In the genomic region with DNA sequence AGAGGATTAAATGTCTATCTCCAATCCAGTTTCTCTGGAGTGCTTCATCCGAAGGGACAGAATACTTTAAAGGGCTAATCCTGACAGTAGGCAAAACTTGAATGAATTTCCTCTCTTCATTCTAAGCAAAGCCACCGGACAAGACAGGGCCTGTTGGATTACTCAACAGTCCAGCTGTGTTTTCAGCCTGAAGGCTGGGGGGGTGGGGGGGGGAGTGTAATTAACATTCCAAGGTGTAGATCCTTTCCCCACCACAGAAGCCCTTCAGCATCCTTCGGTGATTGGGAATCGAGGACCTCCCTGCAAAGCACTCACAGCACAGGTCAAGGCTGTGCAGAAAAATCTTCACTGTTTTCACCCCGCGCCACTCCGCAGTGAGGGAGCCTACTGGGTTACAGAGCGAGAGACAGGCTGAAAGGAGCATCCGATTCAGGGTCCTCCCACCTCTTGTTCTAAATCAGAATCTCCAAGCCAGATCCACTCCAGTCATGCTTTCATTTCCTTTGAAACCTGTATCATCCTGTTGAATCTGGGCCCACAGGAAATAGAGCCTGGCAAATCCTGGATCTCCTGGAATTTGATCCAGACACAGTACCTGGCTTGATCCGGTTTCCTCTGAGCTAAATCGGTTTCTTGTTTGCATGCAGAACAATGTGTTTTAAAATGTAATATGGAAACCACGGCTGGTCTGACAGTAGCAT, we compare ENCODE assay signal across 17 mouse cellular contexts. TPM values are rescaled to one million over a fixed set of nuclear protein-coding genes. Genes with fewer than 3 reads are reported as not detected.
DNase-seq lines count a peak whose midpoint lies in the region; ATAC-seq and TF ChIP-seq lines count a peak whose summit lies in the region.
"Had no signal": no experiment of that assay in that cellular context is flagged by ENCODE, and none has a peak within 500 bp of the region (broad histone marks: within the 10 kb centered on the region; RNA-seq: fewer than 3 reads in every experiment).

No protein-coding gene starts in this region.

- in situ Hi-C loops in ES-E14 (cut with MboI; ENCODE audit: low sequenced_read_pairs in 2 of 2, unreplicated experiment in 2 of 2): no loop called here

- no peaks in the 10 kb centered on the region for H3K27me3 ChIP-seq in heart, embryonic 15.5 days
- H3K27me3 ChIP-seq in embryonic facial prominence, embryonic 14.5 days (replicated peaks; ENCODE audit: control insufficient read depth, insufficient read depth, low read length): no peaks in the 10 kb centered on the region
- H3K27me3 ChIP-seq: forebrain, embryonic 13.5 days; Patski had no signal

- H3K9ac ChIP-seq in heart, embryonic 15.5 days: no peak overlapping the region
- no peak overlapping the region for H3K9ac ChIP-seq in ES-E14 (ENCODE audit: insufficient read depth, low read depth, low read length, poor library complexity, severe bottlenecking)
- no peak overlapping the region for H3K9ac ChIP-seq in embryonic facial prominence, embryonic 14.5 days (ENCODE audit: low read depth, low read length)
- H3K9ac ChIP-seq: forebrain, embryonic 13.5 days had no signal

- TF ChIP-seq CTCF in layer of hippocampus, adult 2 months (conservative IDR thresholded peaks at IDR 0.05): no peak

- H3K9me3 ChIP-seq in heart, embryonic 15.5 days (replicated peaks): no peaks in the 10 kb centered on the region
- H3K9me3 ChIP-seq in ES-E14 (ENCODE audit: control insufficient read depth, insufficient read depth, low read depth, low read length): no peaks in the 10 kb centered on the region
- no peaks in the 10 kb centered on the region for H3K9me3 ChIP-seq in embryonic facial prominence, embryonic 14.5 days (ENCODE audit: control insufficient read depth, low read length)
- H3K9me3 ChIP-seq: forebrain, embryonic 13.5 days had no signal

- ATAC-seq in heart, embryonic 15.5 days (replicated peaks; ENCODE audit: insufficient number of reproducible peaks, insufficient read depth, low FRiP score, low read depth): no peak
- peak; percentile 53; the same call in 1 of the 2 replicates for ATAC-seq in embryonic facial prominence, embryonic 14.5 days (ENCODE audit: low read depth)
- ATAC-seq: forebrain, embryonic 13.5 days; Patski had no signal

- H3K4me3 ChIP-seq in heart, embryonic 15.5 days: no peak overlapping the region
- no peak overlapping the region for H3K4me3 ChIP-seq in ES-E14 (ENCODE audit: insufficient read depth in 1 of 2, low read depth in 1 of 2, low read length in 2 of 2, poor library complexity in 1 of 2, severe bottlenecking in 1 of 2)
- H3K4me3 ChIP-seq in embryonic facial prominence, embryonic 14.5 days (ENCODE audit: low read depth, low read length): no peak overlapping the region
- H3K4me3 ChIP-seq in layer of hippocampus, adult 2 months: no peak overlapping the region
- H3K4me3 ChIP-seq: forebrain, embryonic 13.5 days had no signal

- H3K27ac ChIP-seq in heart, embryonic 15.5 days: peak overlapping the region; percentile 39; the same call in 1 of the 2 replicates
- H3K27ac ChIP-seq in ES-E14 (ENCODE audit: insufficient read depth, low read depth, low read length, poor library complexity, severe bottlenecking): peak overlapping the region; percentile 34; the same call in 1 of the 2 replicates
- H3K27ac ChIP-seq in embryonic facial prominence, embryonic 14.5 days (replicated peaks; ENCODE audit: low read depth, low read length): peak overlapping the region; percentile 36
- H3K27ac ChIP-seq in layer of hippocampus, adult 2 months: no peak overlapping the region
- H3K27ac ChIP-seq: forebrain, embryonic 13.5 days had no signal

- H3K4me2 ChIP-seq in heart, embryonic 15.5 days: no peak overlapping the region
- peak overlapping the region; percentile 10; the same call in 1 of the 2 replicates for H3K4me2 ChIP-seq in embryonic facial prominence, embryonic 14.5 days (ENCODE audit: low read depth, low read length)
- H3K4me2 ChIP-seq: forebrain, embryonic 13.5 days; midbrain, embryonic 11.5 days had no signal

- H3K4me1 ChIP-seq in heart, embryonic 15.5 days (replicated peaks): peaks cover 4% of the 10 kb centered on the region; the same call in 1 of the 2 replicates
- H3K4me1 ChIP-seq in ES-E14 (ENCODE audit: control insufficient read depth in 2 of 2, insufficient read depth in 2 of 2, low read length in 2 of 2, poor library complexity in 1 of 2): peaks cover 1 to 10% of the 10 kb centered on the region in 2 experiments; a peak in 1 of 4 replicates
- H3K4me1 ChIP-seq in embryonic facial prominence, embryonic 14.5 days (ENCODE audit: control insufficient read depth, insufficient read depth, low read length): peaks cover 9% of the 10 kb centered on the region; the same call in 1 of the 2 replicates
- H3K4me1 ChIP-seq: forebrain, embryonic 13.5 days had no signal

- 58% methylated on average over 12 of the region's 12 CpGs for WGBS in heart, embryonic 15.5 days
- 22% methylated on average over 12 of the region's 12 CpGs for WGBS in embryonic facial prominence, embryonic 14.5 days

- no peak for DNase-seq in heart, postnatal 4 days
- DNase-seq in ES-E14 (ENCODE audit: low read depth, low spot score): peak; percentile 41
- DNase-seq in embryonic facial prominence, embryonic 14.5 days (ENCODE audit: low spot score): peak; percentile 65
- DNase-seq in kidney, postnatal 14 days: peak; percentile 60
- DNase-seq in cerebellum, adult 18-20 months: no peak
- no peak for DNase-seq in urinary bladder, adult 2 months (ENCODE audit: low spot score)
- DNase-seq in layer of hippocampus, adult 2 months (ENCODE audit: low spot score in 2 of 2): no peak
- DNase-seq: adrenal gland, postnatal 10 days; thymus, postnatal 4 days had no signal

- no peaks in the 10 kb centered on the region for H3K36me3 ChIP-seq in heart, embryonic 15.5 days
- no peaks in the 10 kb centered on the region for H3K36me3 ChIP-seq in ES-E14 (ENCODE audit: control insufficient read depth, insufficient read depth, low read length, poor library complexity, severe bottlenecking)
- no peaks in the 10 kb centered on the region for H3K36me3 ChIP-seq in embryonic facial prominence, embryonic 14.5 days (ENCODE audit: control insufficient read depth, insufficient read depth, low read length)

TF ChIP-seq in ES-E14, 5 proteins besides CTCF, POLR2A, EP300 and RAD21:
- TF ChIP-seq MAFK (IDR thresholded peaks at IDR 0.05; ENCODE audit: insufficient read depth, low read depth, low read length): no peak
- no peak for TF ChIP-seq ZC3H11A (IDR thresholded peaks at IDR 0.05; ENCODE audit: borderline replicate concordance, low read depth, low read length)
- TF ChIP-seq CHD2 (IDR thresholded peaks at IDR 0.05; ENCODE audit: low read depth, low read length): no peak
- no peak for TF ChIP-seq HCFC1 (IDR thresholded peaks at IDR 0.05; ENCODE audit: borderline replicate concordance, insufficient read depth, low read length)
- no peak for TF ChIP-seq ZNF384 (IDR thresholded peaks at IDR 0.05; ENCODE audit: low read depth, low read length)

RNA-seq across cellular contexts. Expression of a gene that starts 15.4 kb away (rescaled TPM):
- 3.6 and 3.7 TPM in 2 replicates for polyA plus RNA-seq in heart, embryonic 15.5 days (2015; fragmentation: Nextera tagmentation; extraction: Ambion mirVana)
- 10 to 100 TPM; 43.2 to 44.9 TPM for total RNA-seq in heart, postnatal 4 days (2021)
- 15.3 and 16.7 TPM in 2 replicates for total RNA-seq in ES-E14 (2012; rRNA removed)
- polyA plus RNA-seq in embryonic facial prominence, embryonic 14.5 days (2014; fragmentation: Nextera tagmentation; extraction: Ambion mirVana): 8.8 and 9.2 TPM in 2 replicates
- 16.8 and 19.7 TPM in 2 replicates for polyA plus RNA-seq in urinary bladder, adult 2 months (2012; rRNA removed)
- total RNA-seq in layer of hippocampus, adult 2 months (2021): 100 to 1,000 TPM; 106 to 115 TPM

RNA-seq across cellular contexts. Expression of a gene that starts 27.4 kb away (rescaled TPM):
- not detected in 2 replicates for polyA plus RNA-seq in heart, embryonic 15.5 days (2015; fragmentation: Nextera tagmentation; extraction: Ambion mirVana)
- not detected for total RNA-seq in heart, postnatal 4 days (2021)
- total RNA-seq in ES-E14 (2012; rRNA removed): not detected in 2 replicates
- polyA plus RNA-seq in embryonic facial prominence, embryonic 14.5 days (2014; fragmentation: Nextera tagmentation; extraction: Ambion mirVana): not detected in 2 replicates
- not detected in 2 replicates for polyA plus RNA-seq in urinary bladder, adult 2 months (2012; rRNA removed)
- total RNA-seq in layer of hippocampus, adult 2 months (2021): not detected
- total RNA-seq: adrenal gland, postnatal 10 days; heart, postnatal 25 days had no signal
- polyA plus RNA-seq: forebrain, embryonic 13.5 days; intestine, embryonic 14.5 days; liver, embryonic 16.5 days; midbrain, embryonic 11.5 days; Patski; stomach, embryonic 16.5 days had no signal

Comparison
In these comparisons a context has a peak if more than half of its experiments do, and no peak if none do; other contexts are left out.
1. DNase-seq: peak in ES-E14 (single experiment), embryonic facial prominence, embryonic 14.5 days (single experiment) and kidney, postnatal 14 days (single experiment); none in heart, postnatal 4 days (single experiment), cerebellum, adult 18-20 months (0 of 2), urinary bladder, adult 2 months (single experiment) and layer of hippocampus, adult 2 months (0 of 2).